ENCODE assay signal across 20 mouse cellular contexts in the genomic region with DNA sequence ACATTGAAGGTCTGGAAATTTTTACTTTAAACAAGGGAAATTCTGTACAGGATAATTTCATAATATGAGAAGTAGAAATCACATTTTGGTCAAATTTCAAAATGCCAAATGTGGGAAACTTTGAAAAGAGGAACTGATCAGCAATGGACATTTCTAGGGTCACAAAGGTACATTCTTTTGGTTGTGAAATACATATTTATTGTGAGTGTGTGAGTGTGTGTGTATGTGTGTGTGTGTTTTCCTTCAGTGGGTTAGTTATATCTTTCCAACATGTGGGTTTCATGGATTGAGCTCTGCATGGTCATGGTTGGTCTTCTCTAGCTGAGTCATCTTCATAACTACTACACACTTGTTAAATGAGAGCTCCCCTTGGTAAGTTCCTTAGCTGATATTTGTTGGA. TPM values are rescaled to one million over a fixed set of nuclear protein-coding genes. Genes with fewer than 3 reads are reported as not detected.
"Had no signal": no experiment of that assay in that cellular context is flagged by ENCODE, and none has a peak within 500 bp of the region (broad histone marks: within the 10 kb centered on the region; RNA-seq: fewer than 3 reads in every experiment).

No protein-coding gene starts in this region.

- H3K27me3 ChIP-seq: liver, embryonic 15.5 days; midbrain, embryonic 15.5 days; neural tube, embryonic 13.5 days had no signal

- DNase-seq: kidney, adult 11 months; kidney, adult 9 months; kidney, postnatal 10 days; kidney, postnatal 4 days; lung, adult 2 months; lung, postnatal 10 days; right cerebral cortex, adult 18-20 months; right cerebral cortex, postnatal 25 days; thymus, postnatal 14 days had no signal

- H3K36me3 ChIP-seq: limb, embryonic 10.5 days; liver, embryonic 15.5 days; midbrain, embryonic 15.5 days; neural tube, embryonic 13.5 days had no signal

- H3K9ac ChIP-seq: liver, embryonic 15.5 days; midbrain, embryonic 15.5 days; neural tube, embryonic 13.5 days had no signal

- H3K4me1 ChIP-seq: midbrain, embryonic 15.5 days; neural tube, embryonic 13.5 days had no signal

- ATAC-seq: midbrain, embryonic 15.5 days had no signal

- H3K9me3 ChIP-seq: limb, embryonic 10.5 days; liver, embryonic 15.5 days; midbrain, embryonic 15.5 days; neural tube, embryonic 13.5 days had no signal

- H3K27ac ChIP-seq: layer of hippocampus, adult 2 months; limb, embryonic 10.5 days; liver, embryonic 15.5 days; midbrain, embryonic 15.5 days; neural tube, embryonic 13.5 days; stomach, postnatal 0 days had no signal

- H3K4me2 ChIP-seq: liver, embryonic 15.5 days; midbrain, embryonic 11.5 days; midbrain, embryonic 15.5 days; neural tube, embryonic 13.5 days had no signal

- H3K4me3 ChIP-seq: layer of hippocampus, adult 2 months; limb, embryonic 10.5 days; liver, embryonic 15.5 days; midbrain, embryonic 15.5 days; neural tube, embryonic 13.5 days had no signal

RNA-seq across cellular contexts. Expression of a gene that starts 17.5 kb away (rescaled TPM):
- total RNA-seq: layer of hippocampus, adult 2 months; layer of hippocampus, postnatal 10 days; left cerebral cortex, postnatal 10 days had no signal
- polyA plus RNA-seq: intestine, embryonic 14.5 days; liver, embryonic 15.5 days; neural tube, embryonic 13.5 days; small intestine, adult 2 months had no signal
